Mouse (Mus musculus) liver, postnatal 0 days (tissue): ENCODE measurements around the gene Adora2a.

Experiments
- CTCF ChIP-seq: sonication (generic); IDR thresholded peaks from 2 replicates; pipeline ENCODE4 v1.5.1; 2016; ENCODE audit warnings: antibody characterized with exemption, low read depth
- EP300 ChIP-seq: IDR thresholded peaks from 2 replicates; pipeline ENCODE4 v1.6.1; 2016; ENCODE audit warnings: antibody characterized with exemption, low read depth, mild to moderate bottlenecking

GRCm38 (mm10) chr10:75294926-75295325 lies 21.8 kb upstream of the Adora2a start:
- TF ChIP-seq CTCF (no peak), EP300 (no peak)
